Mouse (Mus musculus) neural tube, embryonic 14.5 days (tissue): ENCODE measurements at regions not wholly inside any gene's neighbourhood (a gene's known extent, or its start where the extent isn't known, plus 50 kb on each side); places are given as distances from the start of the nearest gene placed in this dataset.
A peak's percentile ranks its signal among the peaks of the same experiment; 100 is the strongest.

Experiments
- ATAC-seq: fragments of 200-750 bp; cut with Nextera tagmentation; 2 replicates; pipeline ENCODE4 v1.8.0; 2017; ENCODE audit warnings: low read depth, mild to moderate bottlenecking, moderate TSS enrichment, moderate library complexity
- H3K27ac ChIP-seq: fragments of 300-500 bp; sonication (generic); 2 replicates; pipeline ENCODE4 v1.5.1; 2014; ENCODE audit warnings: low read depth, mild to moderate bottlenecking, control low read depth, low read length, moderate library complexity, mixed read lengths
- H3K27me3 ChIP-seq: fragments of 300-500 bp; sonication (generic); 2 replicates; pipeline ENCODE4 v1.6.1; 2014; ENCODE audit warnings: low read length; ENCODE audit not compliant: control insufficient read depth, insufficient read depth
- H3K36me3 ChIP-seq: fragments of 300-500 bp; sonication (generic); 2 replicates; pipeline ENCODE4 v1.6.1; 2014; ENCODE audit warnings: low read length, mixed read lengths; ENCODE audit not compliant: control insufficient read depth, insufficient read depth
- H3K4me1 ChIP-seq: fragments of 300-500 bp; sonication (generic); 2 replicates; pipeline ENCODE4 v1.6.1; 2014; ENCODE audit warnings: low read length; ENCODE audit not compliant: control insufficient read depth, insufficient read depth
- H3K4me2 ChIP-seq: fragments of 300-500 bp; sonication (generic); 2 replicates; pipeline ENCODE4 v1.6.1; 2014; ENCODE audit warnings: mild to moderate bottlenecking, low read depth, low read length, control low read depth
- H3K4me3 ChIP-seq: fragments of 300-500 bp; sonication (generic); 2 replicates; pipeline ENCODE4 v1.5.1; 2014; ENCODE audit warnings: low read depth, low read length, control low read depth, mixed read lengths
- H3K9ac ChIP-seq: fragments of 300-500 bp; sonication (generic); replicated peaks from 2 replicates; pipeline ENCODE4 v1.6.1; 2014; ENCODE audit warnings: low read depth, mild to moderate bottlenecking, control low read depth, low read length, mixed read lengths
- H3K9me3 ChIP-seq: fragments of 300-500 bp; sonication (generic); 2 replicates; pipeline ENCODE4 v1.6.1; 2016; ENCODE audit warnings: low read length; ENCODE audit not compliant: control insufficient read depth
- WGBS: fragments of 180-500 bp; shearing (Covaris S2); extraction: QIAGEN DNeasy Blood & Tissue Kit; methylation state at CpG from one replicate; pipeline ENCODE4 v1.1.7; 2014; 5-methylcytosine and 5-hydroxymethylcytosine counted together

DNA sequence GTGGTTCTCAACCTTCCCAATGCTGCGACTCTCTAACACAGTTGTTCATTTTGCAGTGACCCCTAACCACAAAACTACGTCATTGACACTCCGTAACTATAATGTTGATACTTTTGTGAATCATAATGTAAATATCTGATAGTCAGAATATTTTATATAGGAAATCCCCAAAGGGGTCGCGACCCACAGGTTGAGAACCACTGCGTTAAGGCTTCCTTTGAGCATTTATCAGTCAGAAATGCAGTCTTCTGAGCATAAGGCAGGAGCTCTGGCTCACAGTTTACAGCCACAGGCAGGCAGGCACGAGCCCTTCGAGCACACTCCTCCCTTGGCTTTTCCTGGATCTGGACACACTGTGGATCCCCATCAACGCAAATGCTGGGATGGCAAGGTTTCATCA lies 57.0 kb downstream of the Nxnl2 start:
- 87% methylated on average over 9 of the region's 9 CpGs for WGBS
- H3K27ac ChIP-seq: no peak overlapping the region
- no peak for ATAC-seq
- H3K27me3 ChIP-seq: no peaks in the 10 kb centered on the region
- no peaks in the 10 kb centered on the region for H3K9me3 ChIP-seq
- no peaks in the 10 kb centered on the region for H3K36me3 ChIP-seq
- no peak overlapping the region for H3K4me2 ChIP-seq
- H3K4me1 ChIP-seq: no peaks in the 10 kb centered on the region
- H3K9ac ChIP-seq: no peak overlapping the region
- H3K4me3 ChIP-seq: no peak overlapping the region

DNA sequence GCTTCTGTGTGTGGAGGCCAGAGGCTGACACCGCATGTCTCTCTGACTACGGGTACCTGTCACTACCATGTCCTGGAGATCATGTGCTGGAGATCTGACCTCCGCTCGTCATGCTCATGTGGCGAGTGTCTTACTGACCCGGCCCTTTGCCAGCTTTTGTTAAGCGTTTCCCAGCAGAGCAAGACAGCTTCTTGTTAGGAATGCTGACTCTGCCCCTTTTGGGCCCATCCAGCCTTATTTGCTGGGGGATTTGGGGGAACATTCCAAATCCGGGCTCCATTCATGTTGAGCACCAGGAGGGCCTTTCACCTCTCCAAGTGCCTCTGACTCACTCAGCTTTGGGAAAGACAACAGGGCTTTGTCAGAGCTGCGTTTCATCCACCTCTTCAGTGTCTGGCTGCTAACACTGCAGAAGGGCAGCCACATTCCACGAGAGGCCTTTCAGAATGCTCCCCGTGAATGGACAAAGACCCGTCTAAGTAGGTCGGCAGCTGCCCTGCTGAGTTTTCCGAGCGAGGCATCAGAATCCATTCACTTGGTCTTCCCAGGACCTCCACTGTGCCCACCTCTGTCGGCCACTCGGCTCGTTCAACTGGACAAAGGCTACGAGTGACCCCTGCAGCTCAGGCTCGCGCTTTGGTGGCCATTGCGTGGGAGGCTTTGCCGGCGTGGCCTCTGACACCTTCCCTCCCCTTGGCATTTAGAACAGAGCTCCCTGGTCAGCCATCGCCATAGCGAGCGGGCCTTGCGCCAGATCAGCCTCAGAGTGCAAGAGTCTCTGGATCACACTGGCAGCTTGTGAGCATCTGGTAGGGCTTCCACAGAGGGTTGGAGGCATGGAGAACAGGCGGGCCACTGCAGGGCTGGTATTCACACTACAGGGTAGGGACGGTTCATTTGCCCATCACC lies 58.3 kb downstream of the Nxnl2 start:
- no peaks in the 10 kb centered on the region for H3K9me3 ChIP-seq
- 37% methylated on average over 30 of the region's 30 CpGs for WGBS
- no peaks in the 10 kb centered on the region for H3K36me3 ChIP-seq
- H3K4me3 ChIP-seq: no peak overlapping the region
- H3K9ac ChIP-seq: no peak overlapping the region
- peak; percentile 38; the same call in 1 of the 2 replicates for ATAC-seq
- H3K27me3 ChIP-seq: no peaks in the 10 kb centered on the region
- H3K4me1 ChIP-seq: no peaks in the 10 kb centered on the region
- H3K4me2 ChIP-seq: no peak overlapping the region
- H3K27ac ChIP-seq: no peak overlapping the region

DNA sequence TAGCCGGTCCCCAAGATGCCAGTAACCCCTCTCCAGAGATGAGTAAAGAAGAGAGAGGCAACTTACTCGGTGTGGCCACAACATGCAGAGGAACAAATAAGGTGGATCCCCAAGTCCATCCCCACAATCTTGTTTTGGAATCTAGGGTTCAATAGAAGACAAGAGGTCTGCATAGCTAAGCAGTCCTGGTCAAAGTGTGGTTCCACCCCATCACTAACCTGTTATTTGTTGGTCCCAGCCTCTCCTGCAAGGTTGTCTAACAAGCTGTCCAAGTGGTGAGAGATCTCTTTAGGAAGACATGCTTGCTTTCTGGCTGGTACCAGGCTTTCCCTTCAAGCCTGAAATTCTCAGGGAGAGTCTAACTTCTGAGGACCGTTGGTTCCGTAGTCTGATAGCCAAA lies 59.0 kb downstream of the Nxnl2 start:
- ATAC-seq: no peak
- Histone ChIP-seq H3K9me3 (no peaks in the 10 kb centered on the region), H3K27ac (no peak overlapping the region), H3K27me3 (no peaks in the 10 kb centered on the region), H3K4me2 (no peak overlapping the region), H3K36me3 (no peaks in the 10 kb centered on the region), H3K4me3 (no peak overlapping the region), H3K9ac (no peak overlapping the region), H3K4me1 (no peaks in the 10 kb centered on the region)
- over 99% methylated on average over 4 of the region's 4 CpGs for WGBS

DNA sequence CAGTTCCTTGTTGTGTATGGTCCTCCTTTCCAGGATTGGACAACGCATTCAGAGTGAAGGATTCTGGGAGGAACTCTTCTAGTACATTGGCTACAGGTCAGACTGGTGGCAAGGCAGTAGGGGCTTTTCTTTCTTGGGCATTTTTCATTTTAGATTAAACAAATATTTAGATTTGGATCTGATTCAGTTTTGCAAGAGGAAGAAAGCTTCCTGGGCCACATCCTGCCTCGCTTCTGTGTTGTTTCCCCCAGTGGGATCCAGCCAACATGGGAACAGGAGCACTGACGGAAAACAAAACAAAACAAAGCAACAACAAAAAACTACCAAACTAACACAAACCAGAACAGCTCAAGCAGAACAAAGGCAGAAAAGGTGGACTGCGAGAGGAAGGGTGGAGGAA lies 60.8 kb downstream of the Nxnl2 start:
- no peaks in the 10 kb centered on the region for H3K4me1 ChIP-seq
- no peak for ATAC-seq
- no peaks in the 10 kb centered on the region for H3K27me3 ChIP-seq
- no peak overlapping the region for H3K9ac ChIP-seq
- WGBS: 86% methylated on average over 4 of the region's 4 CpGs
- H3K4me3 ChIP-seq: no peak overlapping the region
- H3K4me2 ChIP-seq: no peak overlapping the region
- no peaks in the 10 kb centered on the region for H3K9me3 ChIP-seq
- H3K36me3 ChIP-seq: no peaks in the 10 kb centered on the region
- H3K27ac ChIP-seq: no peak overlapping the region

DNA sequence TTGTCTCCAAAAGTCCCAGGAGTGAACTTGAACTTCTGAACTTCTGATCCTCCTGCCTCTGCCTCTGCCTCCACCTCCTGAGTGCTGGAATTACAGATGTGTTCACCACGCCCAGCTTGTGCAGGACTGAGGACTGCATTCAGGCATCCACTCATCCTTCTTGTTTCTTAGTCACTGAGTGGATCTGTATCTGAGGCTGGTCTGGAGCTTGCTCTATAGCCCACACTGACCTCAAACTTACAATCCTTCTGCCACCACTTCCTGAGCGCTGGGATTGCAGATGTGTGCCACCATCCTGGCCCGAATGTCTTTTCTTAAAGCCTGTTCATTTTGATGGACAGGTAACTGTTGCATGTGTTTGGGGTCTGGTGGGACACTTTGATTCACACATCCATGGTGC lies 76.6 kb downstream of the Nxnl2 start:
- WGBS: 96% methylated on average over 3 of the region's 3 CpGs

DNA sequence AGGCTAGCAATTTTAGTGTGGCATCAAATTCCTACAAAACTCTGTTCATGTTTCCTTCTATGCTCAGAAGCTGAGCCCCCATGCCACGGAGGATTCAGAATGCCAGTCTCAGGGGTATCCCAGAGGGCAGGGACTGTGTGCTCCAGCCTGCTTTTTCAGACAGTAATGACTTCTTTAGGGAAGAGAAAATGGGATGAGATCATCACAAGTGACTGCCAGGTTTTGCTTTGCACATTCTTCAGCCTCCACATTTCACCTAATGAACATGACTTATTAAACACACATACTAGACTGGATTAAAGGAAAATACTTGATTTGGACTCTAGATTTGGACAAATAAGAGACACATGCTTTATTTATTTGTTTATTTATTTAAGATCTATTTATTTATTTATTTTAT lies 82.5 kb downstream of the Nxnl2 start:
- Histone ChIP-seq H3K27me3 (no peaks in the 10 kb centered on the region), H3K4me3 (no peak overlapping the region), H3K9ac (no peak overlapping the region), H3K27ac (no peak overlapping the region), H3K4me2 (no peak overlapping the region), H3K9me3 (no peaks in the 10 kb centered on the region), H3K36me3 (no peaks in the 10 kb centered on the region), H3K4me1 (no peaks in the 10 kb centered on the region)
- 88% methylated on average over 1 of the region's 1 CpGs for WGBS
- no peak for ATAC-seq

More for the DNA sequence above, 76.6 kb downstream of the Nxnl2 start:
- Histone ChIP-seq H3K27me3 (no peaks in the 10 kb centered on the region), H3K9me3 (no peaks in the 10 kb centered on the region), H3K4me2 (no peak overlapping the region), H3K4me3 (no peak overlapping the region), H3K9ac (no peak overlapping the region), H3K4me1 (no peaks in the 10 kb centered on the region), H3K27ac (no peak overlapping the region), H3K36me3 (no peaks in the 10 kb centered on the region)
- no peak for ATAC-seq

DNA sequence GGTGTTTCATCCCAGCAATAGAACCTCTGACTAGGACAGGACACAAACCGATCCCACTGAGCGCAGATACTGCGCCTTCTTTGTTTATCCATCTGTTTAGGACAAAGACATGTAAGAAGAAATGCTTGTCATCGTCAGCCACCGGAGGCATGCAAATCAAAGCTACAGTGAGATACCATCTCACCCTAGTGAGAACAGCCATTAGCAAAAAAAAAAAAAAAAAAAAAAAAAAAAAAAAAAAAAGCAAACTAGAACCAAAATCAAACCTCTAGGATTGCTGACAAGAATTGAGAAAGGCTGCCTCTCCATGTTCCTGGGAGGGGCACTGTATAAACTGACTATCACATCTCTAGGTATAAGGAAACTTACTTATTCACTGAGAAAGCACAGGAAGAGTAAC lies 84.9 kb downstream of the Nxnl2 start:
- no peak for ATAC-seq
- Histone ChIP-seq H3K4me3 (no peak overlapping the region), H3K4me2 (no peak overlapping the region), H3K9me3 (no peaks in the 10 kb centered on the region), H3K27ac (no peak overlapping the region), H3K9ac (no peak overlapping the region), H3K27me3 (no peaks in the 10 kb centered on the region), H3K4me1 (no peaks in the 10 kb centered on the region), H3K36me3 (no peaks in the 10 kb centered on the region)
- 96% methylated on average over 5 of the region's 5 CpGs for WGBS

DNA sequence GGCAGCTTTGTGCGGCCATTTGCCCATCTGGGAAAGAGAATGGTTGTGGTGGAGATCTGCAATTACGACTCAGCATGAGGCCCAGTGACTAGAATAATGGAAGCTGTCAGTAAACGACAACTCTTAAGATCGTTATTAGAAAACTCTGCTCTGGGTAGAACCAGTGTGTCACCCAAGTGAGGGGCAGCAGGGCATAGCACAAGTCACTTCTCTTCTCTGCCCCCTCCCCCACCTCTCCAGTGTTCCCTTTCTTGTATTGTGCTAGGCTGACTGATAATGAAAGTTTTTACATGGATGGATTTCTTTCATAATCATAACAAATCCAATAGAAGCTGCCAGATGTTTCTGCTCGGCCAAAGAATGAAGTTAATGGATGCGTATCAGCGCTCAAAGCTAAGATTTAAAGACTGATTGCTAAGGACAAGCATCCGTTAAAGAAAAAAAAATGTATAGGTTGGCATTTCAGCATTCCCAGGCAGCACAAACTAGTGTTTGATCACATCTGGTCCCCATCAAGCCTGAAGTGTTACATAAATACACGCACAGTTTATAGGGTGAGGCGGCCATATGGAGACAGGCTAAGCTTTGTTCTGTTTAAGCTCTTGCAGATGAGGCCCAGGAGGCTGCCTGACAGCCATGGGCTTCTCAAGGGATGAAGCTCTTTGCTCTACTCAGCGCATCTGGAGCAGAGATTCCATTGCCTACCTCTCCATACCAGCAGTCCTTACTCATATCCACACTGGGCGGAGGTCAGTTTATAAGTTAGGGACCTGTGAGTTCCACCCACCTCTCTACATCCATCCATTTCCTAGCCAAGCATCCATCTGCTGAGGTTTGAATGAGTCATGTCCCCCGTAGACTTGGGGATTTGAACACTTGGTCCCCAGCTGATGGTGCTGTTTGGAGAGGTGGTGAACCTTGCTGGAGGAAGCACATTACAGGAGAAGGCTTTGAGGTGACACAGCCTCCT lies 88.2 kb downstream of the Nxnl2 start:
- Histone ChIP-seq H3K4me2 (no peak overlapping the region), H3K36me3 (no peaks in the 10 kb centered on the region), H3K27me3 (no peaks in the 10 kb centered on the region), H3K27ac (peak overlapping the region; percentile 24; the same call in 1 of the 2 replicates), H3K9me3 (no peaks in the 10 kb centered on the region), H3K9ac (no peak overlapping the region), H3K4me1 (no peaks in the 10 kb centered on the region), H3K4me3 (no peak overlapping the region)
- 40% methylated on average over 13 of the region's 13 CpGs for WGBS
- ATAC-seq: peak; percentile 51; the same call in 1 of the 2 replicates

DNA sequence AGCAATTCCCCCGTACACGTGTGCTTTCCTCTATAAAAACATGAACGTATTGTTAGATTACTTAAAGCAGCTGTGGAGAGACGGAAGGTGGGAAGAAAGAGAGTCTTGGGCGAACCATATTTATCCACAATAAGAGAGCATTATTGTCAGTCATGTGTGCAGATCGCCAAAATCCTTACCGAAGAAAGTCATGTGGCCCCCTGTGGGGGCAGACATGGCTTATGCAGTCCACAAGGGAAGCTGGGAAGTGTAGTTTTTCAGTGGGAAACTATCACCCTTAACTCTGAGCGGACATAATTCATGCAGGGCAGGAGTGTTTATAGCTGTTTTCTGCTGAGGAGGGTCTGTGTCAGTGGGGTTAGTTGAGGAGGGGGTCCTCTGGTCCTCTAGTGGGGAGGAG lies 90.8 kb downstream of the Nxnl2 start:
- Histone ChIP-seq H3K4me3 (no peak overlapping the region), H3K4me2 (no peak overlapping the region), H3K4me1 (no peaks in the 10 kb centered on the region), H3K9ac (no peak overlapping the region), H3K27me3 (no peaks in the 10 kb centered on the region), H3K36me3 (no peaks in the 10 kb centered on the region), H3K27ac (no peak overlapping the region), H3K9me3 (no peaks in the 10 kb centered on the region)
- peak; percentile 28; the same call in 1 of the 2 replicates for ATAC-seq
- WGBS: 68% methylated on average over 8 of the region's 8 CpGs
